Mouse (Mus musculus): Measurements from ENCODE around the gene Slc26a8. TPM values are rescaled to one million over a fixed set of nuclear protein-coding genes. Genes with fewer than 3 reads are reported as not detected.
"Not testable (repeated sequence)": the region's sequence is repeated elsewhere in the genome, so short reads cannot be mapped to it uniquely, and the experiment has no call there.

Gene Slc26a8
- 1.3 and 2.9 TPM in 2 replicates for total RNA-seq (2021)
- long read RNA-seq, experiment 1, partial matches to known transcripts: 0 of 1 reads
- long read RNA-seq, experiment 1, other reads (novel, unspliced or antisense): 1 of 1 reads
- long read RNA-seq, experiment 2, partial matches to known transcripts: 1 of 1 reads
- long read RNA-seq, experiment 2, other reads (novel, unspliced or antisense): 0 of 1 reads

DNA sequence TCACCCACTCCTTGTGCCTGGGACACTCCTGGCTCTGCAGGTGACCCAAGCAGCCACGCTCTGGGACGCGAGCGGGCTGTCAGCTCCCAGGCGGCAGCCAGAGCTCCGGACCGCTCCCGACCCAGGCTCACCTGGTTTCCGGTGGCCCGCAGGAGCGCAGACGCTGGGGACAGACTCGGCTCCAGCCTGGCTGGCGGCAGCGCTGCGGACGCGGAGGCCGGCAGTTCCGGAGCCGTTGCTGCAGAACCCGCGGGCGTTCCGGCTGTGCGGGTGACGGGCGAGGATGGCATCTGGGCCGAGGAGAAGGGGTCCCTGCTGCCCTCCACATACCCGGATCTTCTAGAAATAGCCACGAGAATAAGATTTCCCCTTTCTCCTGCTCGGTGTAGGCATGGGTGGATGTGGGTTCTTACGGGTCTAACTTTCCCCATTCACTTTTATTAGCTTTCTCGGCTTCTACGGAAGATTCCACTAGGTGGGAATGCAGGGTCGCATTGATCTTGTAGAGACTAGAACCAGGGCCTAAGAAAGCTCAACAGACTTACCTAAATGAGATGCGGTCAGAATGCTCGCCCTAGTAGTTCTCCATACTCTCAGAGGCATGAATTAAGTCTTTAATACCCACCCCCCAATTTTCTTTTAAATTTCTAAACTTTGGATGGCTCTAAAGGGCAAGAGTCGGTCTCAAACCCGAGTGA, at the start of gene Slc26a8:
Gene Slc26a8 (minus strand): TSS at position 648 of the 698 bp plus-strand sequence.
- DNase-seq: peak; percentile 58

DNA sequence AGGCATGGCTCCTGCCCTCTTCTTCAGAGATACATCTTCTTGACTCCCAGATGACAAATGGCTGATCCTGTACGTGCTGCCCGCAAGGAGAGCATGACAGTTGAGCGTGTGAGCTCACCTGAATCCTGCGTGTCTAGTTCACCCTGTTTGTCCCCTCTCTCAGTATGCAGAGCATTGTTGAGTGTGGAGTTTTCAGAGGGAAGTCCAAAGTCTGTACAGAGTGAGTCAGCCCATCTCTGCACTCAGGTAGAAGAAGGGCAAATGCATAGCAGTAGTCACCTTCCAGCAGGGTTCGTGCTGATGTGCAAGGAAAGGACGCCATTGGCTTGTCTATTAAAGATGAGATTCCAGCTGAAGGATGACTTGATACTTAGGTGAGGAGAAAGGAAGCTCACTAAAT, 49.2 kb upstream of the Slc26a8 start:
- no peak for DNase-seq

DNA sequence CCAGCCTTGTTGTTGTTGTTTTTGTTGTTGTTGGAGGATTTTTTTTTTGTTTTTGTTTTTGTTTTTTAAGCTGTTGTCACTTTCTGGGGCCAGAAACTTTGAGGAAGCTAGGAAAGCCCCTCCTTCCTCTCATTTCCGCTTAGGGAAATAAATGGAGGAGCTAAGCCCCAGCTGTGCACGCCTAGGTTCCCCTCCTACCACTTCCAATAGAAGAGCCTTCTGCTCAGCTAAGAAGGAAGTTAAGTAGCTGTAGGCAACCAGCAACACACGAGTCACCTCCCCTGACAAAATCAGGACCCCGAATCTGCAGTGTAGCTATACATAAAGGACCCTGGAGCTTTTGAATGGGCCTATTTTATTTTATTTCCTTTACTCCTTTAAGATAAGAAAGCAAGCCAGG, 47.9 kb upstream of the Slc26a8 start:
- no peak for DNase-seq

DNA sequence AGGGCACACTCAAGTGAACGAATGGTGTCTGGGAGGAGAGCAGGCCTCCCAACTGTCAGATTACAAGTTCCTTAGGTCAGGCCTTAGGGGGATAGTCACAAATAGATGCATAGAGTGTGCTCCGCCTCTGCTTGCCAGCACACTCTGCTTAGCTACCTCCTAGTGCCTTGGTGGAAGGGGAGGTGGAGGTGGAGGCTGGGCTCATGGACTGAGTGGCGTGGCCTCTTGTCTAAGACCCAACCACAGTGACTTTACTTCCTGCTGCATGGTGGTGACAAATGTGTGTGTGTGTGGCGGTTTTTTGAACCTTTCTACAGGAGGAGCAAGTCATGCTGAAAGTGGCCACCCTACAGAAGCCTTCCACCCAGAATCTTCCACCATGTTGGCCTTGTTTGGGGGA, 46.5 kb upstream of the Slc26a8 start:
- no peak for DNase-seq

DNA sequence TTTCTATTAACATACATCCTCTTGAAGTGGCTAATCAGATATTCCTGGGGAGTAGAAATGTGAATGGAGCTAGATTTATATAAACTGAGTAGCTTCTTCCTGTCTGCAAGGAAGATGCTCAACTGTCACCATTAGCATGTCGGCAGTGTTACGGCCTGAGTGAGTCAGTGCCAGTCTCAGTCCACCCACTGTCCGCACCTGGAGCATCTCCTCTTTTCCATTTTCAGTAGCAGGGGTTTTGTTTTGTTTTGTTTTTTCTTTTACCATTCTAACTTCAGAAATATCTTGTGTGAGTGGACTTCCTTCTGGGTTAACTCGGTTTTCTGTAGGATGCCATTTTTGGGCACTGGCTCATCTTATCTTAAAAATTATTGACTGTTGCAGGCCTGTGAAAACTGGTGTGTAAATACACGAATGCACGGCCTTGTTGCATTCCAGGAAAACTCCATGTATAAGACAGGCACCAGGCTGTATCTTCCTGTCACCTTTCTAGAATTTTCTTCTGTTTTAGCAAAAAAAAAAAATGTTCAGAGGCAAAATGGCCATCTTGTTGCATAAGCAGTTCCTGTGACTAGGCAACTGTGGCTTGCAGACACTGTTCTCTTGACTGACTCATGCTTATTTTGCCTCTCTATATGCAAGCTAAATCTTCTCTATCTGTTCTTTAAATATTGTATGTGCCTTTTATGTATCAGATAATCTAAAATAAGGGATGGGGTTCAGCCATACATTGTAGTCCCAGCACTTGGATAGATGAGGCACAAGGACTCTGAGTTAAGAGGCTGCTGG, 45.5 kb upstream of the Slc26a8 start:
- no peak for DNase-seq

DNA sequence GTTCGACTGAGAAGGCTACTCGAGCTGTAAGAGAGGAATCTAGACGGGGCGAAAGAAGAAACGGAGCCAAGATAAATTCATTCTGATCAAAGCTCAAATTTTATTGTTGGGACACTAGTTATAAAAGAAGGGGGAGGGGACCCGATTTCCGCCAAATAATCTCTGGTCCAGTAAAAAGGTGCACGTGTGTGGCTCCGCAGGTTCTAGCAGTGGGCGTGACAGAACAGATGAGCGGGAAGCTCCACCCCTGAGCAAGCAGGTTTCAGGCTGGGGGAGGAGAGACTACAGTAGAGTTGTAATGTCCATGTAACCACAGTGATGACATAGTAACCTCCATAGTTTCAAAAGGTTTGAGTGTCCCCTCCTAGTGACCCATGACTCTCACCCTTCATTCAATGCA, 37.5 kb upstream of the Slc26a8 start:
- DNase-seq: not testable (repeated sequence)

DNA sequence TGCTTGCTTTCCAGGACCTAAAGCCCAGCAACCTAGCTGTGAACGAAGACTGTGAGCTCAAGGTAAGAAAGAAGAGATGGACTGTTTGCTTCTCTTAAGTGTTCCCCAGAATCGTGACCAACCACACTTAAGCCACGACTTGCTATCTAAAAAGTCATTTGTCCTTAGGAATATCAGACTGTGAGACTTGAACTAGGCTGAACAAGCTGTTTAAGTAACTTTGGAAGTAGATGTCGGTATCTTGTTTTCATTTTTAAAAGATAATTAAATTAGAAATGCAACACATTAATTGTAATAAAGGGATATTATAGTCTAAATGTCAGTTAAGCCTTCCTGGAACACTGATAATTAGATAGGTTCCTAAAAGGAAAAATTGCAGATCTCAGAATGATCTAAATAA, 35.8 kb upstream of the Slc26a8 start, which contains the start of gene AC170998.1:
Gene AC170998.1 (plus strand): TSS at position 301 of the 400 bp plus-strand sequence.
- DNase-seq: no peak

DNA sequence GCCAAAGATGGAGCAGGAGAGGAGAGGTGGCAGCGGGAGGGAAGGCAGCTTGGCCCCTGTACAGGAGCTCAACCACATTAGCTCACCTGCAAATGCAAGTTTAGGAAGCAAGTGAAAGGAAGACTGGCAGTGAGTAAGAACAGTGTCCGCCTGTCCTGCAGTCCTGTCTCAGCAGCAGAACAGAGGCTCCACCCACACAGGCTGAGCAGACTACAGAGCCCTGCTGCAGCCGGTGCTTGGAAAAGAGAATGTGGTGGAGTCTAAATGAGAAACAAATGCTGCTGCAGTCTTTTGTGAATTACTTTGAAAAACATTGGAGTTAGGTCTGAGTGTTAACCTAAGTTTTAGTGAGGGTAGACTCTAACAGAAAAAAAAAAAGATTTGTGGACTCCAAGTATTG, 27.5 kb upstream of the Slc26a8 start:
- no peak for DNase-seq

DNA sequence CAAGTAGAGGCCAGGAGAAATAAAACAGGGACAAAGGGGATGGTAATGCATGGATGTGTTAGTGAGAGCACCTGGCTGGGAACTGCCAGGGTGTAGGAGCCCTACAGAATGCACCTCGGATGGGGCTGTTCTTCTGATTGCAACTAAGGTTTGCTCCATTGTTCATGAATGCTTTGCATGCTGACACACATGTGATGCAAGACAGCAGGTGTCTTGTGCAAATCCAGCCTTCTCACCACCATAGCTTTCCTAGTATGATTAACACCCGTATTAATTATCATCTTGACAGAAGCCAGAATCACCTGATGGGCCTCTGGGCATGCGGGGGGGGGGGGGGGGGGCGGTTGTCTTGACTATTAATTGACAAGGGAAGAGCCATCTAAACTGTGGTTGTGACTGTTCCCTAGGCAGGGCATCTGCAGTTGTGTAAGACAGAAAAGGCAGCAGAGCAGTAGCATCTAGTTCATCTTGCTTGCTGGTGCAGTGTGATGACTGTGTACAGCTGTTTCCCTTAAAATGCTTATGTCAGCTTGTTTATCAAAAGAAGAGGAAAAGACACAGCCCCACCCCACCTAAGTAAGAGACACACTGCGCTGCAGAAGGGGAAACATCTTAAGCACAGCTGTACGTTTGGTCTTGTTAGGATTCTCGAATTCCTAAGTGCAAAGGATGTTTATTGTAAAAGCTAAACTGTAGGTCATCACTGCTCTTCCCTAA, 26.0 kb upstream of the Slc26a8 start:
- no peak for DNase-seq

DNA sequence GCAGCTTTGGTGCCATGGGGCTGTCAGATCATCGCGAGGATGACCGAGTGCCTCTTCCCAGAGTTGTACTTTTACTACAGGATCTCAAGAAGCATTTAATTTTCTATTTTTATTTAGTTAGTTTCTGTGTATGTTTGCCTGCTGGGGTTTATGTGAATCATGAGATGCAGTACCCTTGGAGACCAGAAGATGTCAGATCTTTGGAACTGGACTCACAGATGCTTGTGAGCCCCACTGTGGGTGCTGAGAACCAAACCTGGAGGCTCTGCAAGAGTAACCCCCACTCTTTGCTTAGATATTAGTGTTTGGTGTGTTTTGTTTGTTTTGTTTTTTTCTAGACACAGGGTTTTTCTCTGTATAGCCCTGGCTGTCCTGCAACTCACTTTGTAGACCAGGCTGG, 24.0 kb upstream of the Slc26a8 start:
- no peak for DNase-seq

DNA sequence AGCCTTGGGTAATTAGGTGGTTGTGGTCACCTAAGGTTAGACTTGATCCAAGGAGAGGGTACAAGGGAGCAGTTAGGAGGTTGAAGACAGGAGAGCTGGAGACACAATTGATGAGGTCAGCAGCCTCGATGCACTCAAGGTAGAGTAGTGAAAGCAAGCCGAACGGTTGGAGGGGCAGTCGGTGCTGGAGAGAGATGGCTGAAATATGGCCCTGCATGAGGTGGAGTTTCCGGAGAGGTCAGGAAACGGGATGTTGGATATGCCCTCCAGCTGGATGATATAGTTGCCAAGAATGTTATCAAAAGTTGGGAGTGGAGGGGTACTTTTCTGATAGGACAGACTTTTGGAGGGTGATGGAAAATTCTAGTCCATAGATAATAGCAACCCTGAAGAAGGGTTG, 22.3 kb upstream of the Slc26a8 start:
- DNase-seq: no peak

DNA sequence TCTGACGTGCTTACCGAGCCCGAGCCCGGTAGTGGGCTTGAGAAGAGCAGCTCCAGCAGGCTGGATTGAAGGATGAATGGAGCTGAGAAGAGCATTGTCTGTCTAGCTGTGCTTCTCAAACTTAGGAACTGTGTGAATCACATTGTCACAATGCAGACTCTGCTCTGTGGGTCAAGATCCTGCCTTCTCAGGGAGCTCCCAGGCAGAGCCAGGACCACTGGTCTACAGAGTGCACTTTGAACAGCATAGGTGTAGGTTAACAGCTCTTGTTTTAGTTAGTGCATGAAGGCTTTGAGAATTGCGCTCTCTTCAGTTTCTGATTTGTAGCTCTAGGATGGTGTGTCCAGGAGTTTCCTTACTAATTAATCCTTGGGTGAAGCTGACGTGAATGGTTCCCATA, 21.2 kb upstream of the Slc26a8 start:
- DNase-seq: no peak

DNA sequence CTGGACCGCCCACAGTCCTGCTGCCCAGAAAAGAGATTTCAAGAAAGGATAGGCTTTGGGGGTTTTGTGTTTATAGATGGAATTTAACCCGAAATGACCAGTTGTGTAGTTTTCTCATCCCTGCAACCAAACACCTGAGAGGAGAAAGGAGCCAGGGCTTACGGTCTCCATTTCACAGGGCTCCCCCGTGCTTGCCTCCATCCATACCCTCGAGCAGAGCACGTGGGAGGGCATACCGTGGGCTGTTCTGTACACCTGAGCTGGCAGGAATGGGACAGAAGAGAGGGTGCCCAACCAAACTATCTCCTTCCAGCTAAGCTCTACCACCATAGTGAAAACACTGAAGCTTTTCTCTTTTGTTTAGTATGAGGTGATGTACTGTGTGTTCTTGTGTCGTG, 20.3 kb upstream of the Slc26a8 start:
- DNase-seq: no peak

DNA sequence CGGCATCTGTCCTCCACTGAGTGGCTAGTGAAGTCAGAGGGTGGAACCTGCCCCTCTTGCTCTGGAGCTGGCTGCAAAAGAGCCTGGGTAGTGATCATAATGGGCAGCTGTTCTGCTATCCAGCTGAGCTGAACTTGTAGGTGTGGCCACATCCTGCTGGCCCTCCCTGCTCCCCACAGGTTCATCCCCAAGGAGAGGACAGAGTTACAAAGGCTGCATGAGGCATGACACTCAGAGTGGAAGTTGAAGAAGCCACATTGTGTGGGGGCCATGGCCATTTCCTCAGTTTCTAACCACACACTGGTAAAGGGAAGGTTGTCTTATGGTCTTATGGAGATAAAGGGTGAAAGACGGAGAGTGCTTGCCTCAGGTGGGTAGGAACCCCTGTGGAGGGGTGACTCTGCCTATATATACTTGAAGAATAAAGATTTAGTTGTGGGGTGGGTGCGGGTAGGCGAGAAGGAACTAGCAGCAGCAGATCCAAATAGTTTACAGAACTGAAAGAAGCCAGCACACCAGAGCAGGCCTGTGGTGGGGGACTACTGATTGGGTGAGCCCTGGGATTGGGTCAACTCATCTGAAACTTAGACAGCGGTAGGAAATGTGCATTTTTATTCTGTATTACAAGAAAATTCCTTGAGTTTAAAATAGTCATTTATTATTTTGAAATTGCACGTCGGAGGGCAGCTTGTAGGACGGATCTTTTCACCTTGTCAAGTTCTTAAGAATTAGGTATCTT, 19.7 kb upstream of the Slc26a8 start:
- DNase-seq: no peak

DNA sequence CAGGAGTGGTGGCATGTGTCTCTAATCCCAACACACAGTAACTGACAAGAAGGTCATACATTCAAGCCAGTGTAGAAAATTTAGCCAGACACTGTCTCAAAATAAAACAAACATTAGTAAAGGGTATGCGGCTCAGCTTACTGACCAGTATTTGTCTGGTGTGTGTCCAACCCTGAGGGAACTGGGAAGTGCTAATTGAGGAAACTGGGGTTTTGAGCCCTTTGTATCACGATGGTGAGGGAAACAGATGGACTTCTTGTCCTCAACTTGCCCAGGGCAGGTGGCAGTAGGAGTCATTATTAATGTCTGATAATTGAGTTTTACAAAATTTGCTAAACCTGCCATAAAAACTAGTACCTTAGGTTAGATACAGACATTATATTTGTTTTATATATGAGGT, 19.0 kb upstream of the Slc26a8 start:
- no peak for DNase-seq

DNA sequence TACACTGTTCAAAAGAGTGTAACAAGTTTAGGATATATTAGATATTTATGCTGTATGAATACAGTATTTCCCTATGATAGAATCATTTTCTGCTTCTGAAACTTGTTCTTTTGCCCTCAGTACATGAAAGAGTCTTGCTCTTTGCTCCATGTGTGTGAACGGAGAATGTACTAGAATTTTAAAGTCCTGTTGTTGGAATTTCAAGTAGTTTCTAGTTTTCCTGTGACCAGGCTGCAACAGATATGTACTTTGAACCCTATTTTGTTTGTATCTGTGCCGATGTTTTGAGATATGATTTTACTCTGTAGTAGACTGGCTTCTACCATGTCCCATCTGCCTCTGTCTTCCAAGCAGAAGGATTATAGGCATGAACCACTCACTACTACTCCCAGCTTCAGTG, 17.8 kb upstream of the Slc26a8 start:
- DNase-seq: no peak

DNA sequence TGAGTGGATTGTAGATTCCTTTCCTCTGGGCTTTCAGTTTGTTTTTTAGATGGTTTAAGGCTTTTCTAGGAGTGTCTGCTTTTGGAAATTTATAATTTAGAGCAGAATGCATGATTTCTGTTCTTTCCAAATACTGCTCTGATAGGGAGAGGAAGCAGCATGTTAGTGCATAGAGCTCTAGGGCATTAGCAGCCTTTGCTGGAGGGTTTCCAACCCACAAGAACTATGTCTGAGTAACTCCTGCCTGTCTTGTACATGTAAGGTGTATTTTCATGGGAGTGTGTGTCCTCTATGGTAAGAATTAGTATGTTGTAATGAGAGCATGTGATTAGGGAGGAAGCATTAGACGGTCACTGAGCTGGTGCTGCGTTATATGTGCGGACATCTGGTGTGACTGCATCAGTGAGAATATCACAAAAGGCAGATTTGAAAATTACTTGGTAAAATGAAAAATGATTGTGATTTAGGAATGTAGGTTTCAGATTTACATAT, 17.1 kb upstream of the Slc26a8 start:
- DNase-seq: no peak

DNA sequence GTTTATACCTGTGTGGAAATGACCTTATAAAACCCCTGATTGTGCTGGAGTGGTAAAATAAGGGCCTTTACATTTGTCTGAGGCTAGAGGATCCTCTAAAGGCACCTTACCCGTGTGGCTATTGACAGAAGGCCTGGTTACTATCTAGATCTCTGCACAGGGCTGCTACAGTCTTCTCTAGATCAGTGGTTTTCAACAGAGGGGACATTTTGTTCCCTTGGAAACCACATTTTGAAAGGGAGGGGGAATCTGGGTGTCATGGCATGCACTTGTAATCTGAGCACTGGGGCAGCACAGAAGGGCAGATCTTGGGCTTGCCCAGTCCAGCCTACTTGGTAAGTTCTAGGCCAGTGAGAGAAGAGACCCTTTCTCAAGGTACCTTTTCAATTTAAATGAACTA, 16.7 kb upstream of the Slc26a8 start:
- DNase-seq: no peak

DNA sequence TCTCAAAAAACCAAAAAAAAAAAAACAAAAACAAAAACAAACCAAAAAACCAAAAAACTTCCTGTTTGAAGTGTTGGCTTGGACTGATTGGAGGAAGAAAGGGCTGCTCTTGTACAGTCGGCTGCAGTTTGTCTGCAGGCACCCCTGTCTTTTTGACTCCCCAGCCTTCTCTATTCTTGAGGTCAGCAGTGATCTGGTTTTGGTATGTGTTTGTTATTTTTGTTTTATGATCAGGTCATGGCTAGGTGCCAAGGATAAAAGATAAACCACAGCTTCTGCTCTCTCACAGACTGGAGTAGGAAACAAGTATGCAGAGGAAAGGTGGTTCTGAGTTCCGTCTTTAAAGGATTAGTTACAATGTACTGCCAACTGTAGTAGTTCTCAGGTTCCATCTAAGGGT, 12.6 kb upstream of the Slc26a8 start:
- no peak for DNase-seq

DNA sequence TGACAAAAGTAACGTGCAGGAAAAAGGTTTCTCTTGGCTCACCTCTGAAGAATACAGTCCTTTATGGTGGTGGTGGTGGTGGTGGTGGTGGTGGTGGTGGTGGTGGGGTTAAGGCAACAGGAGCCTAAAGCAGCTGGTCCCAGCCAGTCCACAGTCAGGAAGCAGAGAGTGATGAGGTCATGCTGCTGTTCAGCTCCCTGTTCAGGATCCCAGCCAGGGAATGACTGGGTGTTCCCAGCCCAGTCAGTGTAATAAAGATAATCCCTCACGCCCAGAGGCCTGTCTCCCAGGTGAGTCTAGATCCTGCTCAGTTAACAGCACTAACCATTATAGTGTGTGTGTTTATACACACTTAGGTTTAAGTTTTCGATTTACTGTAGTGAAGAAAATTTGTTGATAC, 11.7 kb upstream of the Slc26a8 start:
- DNase-seq: no peak

DNA sequence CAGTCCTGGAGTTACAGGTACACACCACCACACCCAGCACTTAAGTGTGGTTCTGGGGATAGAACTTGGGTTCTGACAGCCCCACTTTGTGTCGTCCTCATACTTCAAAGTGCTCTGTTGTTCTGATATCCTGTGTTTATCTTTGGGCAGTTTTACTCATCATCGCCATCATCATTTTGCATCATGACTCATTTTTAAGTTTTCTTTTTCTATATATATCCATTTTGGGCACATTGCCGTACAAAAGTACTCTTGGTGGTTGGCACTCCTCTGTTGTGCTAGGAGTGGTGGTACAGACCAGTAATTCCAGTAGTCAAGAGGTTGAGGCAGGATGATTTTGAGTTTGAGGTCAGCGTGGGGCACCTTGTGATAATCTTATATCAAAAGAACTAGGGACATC, 11.1 kb upstream of the Slc26a8 start:
- DNase-seq: no peak

DNA sequence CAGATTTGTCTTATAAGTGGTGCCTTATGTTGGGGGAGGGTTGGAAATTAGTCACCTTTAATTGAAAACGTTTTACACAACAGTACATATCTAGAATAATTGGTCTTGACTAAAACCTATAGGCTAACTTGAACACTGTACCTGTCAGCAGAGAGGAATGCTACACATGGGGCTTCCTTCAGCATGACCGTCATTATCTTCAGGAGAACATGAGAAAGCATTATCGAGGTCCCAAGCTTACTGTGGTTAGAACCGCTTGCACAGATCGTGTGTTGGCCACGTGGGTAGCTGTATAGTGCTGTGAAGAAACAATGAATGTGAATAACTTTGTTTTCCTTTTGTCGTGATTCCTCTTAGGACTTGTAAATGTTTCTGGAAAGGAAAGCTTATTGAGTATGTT, 9.8 kb upstream of the Slc26a8 start:
- no peak for DNase-seq

All from adrenal gland, postnatal 14 days (tissue).